Mouse (Mus musculus) ES-E14 (cell line): ENCODE data around the gene Hspb9.

Source experiments
- CHD2 ChIP-seq: IDR thresholded peaks from 2 replicates; pipeline ENCODE4 v1.6.1; 2014; ENCODE audit warnings: mild to moderate bottlenecking, low read depth, low read length, inconsistent platforms
- HCFC1 ChIP-seq: IDR thresholded peaks from 2 replicates; pipeline ENCODE4 v1.6.1; 2012; ENCODE audit warnings: low read length, inconsistent platforms, borderline replicate concordance; ENCODE audit not compliant: insufficient read depth
- MAFK ChIP-seq: IDR thresholded peaks from 2 replicates; pipeline ENCODE4 v1.6.1; 2014; ENCODE audit warnings: mild to moderate bottlenecking, low read depth, low read length, inconsistent platforms; ENCODE audit not compliant: insufficient read depth
- ZNF384 ChIP-seq: IDR thresholded peaks from 2 replicates; pipeline ENCODE4 v1.6.1; 2012; ENCODE audit warnings: low read depth, low read length, inconsistent platforms

DNA sequence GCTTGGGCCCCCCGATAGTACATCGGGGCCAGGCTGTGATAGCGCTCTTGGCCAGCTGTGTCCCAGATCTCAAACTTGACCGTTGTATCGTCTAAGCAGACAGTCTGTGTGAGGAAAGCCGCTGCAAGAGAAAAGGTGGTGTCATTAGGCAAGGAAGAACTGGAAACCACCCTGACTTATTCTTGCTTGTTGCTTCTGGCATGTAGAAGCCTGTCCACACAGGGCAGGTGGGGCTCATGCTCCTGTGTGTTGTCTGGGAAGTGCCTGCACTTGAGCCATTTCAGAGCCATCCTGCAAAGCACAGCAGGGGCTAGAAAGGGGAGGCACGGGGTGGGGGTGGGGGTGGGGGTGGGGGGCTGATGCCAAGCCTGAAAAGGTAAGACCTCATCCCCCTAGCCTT is 4.8 kb downstream of the Hspb9 start:
- TF ChIP-seq ZNF384, result no peak
- no peak for TF ChIP-seq MAFK
- no peak for TF ChIP-seq HCFC1
- TF ChIP-seq CHD2, result no peak
